Mouse (Mus musculus): Measurements from ENCODE around the gene Pcbp2.

Gene Pcbp2

DNA sequence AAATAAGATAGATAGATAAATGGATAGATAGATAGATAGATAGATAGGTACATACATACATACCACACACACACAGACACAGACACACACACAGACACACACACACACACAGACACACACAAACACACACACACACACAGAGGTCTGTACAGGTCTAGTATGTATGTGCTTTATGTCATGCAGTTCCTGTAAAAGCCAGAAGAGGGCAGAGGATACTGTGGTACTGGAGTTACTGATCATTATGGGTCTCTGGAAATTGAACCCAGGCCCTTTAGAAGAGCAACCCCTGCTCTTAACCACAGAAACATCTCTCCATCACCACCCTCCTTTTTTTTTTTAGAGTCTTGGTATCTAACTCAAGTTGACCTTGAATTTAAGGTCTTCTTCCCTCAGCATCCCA lies 6.7 kb upstream of the Pcbp2 start:
- peak; percentile 60 for DNase-seq (ENCODE audit: low spot score)

DNA sequence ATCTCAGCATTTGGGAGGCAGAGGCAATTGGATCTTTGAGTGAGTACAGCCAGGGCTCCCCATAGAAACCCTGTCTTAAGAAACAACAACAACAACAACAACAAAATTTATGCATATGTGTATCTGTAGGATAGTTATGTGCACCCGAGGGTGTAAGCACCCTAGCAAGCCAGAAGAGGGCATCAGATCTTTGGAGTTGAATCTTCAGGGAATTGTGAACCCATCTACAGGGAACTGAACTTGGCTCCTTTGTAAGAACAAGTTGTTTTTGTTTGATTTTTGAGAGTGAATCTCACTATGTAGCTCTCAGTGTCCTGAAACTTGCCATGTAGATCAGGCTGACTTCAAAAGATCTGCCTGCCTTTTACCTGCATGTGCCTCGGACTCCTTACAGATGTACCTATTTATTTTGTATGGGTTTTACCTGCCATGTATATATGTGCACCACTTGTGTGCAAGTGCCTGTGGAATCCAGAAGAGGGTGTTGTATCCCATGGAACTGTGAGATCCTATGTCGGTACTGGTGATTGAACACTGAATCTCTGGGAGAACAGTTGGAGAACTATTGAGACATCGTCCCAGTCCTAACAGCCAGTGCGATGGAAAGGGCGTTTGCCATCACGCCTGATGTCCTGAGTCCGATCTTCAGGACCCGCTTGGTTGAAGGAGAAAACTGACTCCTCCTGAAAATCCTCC lies 1.5 kb upstream of the Pcbp2 start:
- DNase-seq (ENCODE audit: low spot score), result no peak

DNA sequence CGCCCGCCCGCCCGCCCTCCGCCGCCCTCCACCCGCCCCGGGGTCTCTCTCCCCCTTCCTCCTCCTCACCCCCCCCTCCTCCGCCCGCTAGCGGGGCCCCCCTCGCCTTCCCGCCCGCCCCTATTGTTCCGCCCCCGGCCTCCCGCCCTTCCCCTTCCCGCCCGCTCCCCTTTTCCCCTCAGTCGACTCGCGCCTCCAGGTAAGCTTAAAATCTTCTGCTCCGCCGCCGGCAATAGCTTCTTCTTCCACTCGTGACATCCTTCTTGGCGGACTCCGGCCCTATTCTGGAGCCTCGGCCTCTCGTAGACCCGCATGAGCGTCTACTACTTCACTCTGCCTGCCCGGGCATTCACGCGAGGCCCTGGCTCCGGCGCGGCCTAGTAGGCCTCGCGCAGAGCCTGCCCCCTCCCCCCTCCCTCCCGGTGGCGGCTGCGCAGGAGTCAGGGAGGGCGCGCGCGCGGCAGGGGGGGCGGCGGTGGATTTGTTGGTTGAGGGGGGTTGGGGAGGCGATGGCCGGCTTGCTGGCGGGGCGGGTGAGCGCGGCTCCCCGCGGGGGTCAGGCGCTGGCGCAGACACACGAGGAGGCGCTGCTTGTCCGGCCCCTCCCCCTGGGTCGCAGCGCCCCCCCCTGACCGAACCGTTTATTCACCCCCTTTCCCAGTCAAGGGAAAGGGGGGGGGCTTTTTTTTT lies 411 bp downstream of the Pcbp2 start:
- peak; percentile 85 for DNase-seq (ENCODE audit: low spot score)

DNA sequence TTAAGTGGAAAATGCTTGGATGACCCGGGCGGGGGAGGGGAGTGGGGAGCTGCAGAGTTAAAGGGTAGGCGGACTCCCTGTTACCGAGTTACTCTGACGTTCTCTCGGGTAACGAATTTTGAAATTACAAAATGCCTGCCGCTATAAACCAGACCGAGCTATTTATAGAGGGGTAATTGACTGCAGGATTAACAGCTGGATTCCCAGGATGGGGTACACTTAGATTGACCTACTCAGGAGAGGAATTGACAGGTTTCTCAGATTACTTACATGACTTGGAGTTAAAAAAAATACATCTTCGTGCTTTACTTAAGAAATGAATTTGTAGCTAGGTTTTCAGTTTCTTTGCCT lies 931 bp downstream of the Pcbp2 start:
- no peak for DNase-seq (ENCODE audit: low spot score)

DNA sequence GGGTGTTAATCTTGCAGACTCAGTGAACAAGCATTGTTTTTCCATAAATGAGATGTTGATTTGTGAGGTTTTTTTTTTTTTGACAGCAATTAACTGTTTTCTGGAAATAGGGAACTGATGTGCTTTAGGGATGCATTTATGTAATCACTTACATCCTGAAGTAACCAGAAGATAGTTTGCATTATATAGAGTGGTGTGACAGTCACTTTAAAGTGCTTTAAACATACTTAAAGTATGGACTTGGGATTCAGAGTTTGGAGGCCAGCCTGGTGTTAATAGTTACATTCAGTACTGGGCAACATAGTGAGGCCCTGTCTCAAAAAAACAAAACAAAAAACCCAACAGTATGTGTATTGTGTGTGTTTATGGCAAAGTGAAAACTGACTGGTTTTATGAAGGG lies 1.4 kb downstream of the Pcbp2 start:
- no peak for DNase-seq (ENCODE audit: low spot score)

DNA sequence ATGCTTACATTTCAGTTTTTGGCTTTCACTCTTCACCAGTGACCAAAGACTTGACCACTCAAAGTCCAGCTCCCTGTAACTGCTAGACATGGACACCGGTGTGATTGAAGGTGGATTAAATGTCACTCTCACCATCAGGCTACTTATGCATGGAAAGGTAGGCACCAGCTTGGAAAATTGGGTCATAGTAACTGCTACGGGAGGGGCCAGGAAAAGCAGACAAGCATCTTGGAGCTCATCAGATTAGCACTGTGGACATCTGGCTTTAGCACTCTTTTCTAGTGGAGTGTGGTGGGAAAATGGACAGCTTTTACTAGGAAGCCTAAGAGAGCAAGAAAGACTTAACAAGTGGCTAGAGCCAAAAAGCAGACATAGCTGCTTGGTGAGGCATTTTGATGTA lies 2.9 kb downstream of the Pcbp2 start:
- no peak for DNase-seq (ENCODE audit: low spot score)

DNA sequence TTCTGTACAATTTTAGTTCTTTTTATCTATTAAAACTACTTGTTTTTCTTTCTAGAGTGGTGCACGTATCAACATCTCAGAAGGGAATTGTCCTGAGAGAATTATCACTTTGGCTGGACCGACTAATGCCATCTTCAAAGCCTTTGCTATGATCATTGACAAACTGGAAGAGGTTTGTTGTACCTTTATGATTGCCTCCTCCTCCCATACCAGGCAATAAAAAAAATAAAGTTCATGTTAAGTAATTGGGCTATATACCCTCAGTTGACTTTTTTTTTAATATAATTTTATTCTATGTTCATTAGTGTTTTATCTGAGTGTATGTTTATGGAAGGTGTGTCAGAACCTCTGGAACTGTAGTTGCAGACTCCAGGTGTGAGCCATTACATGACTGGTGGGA lies 4.2 kb downstream of the Pcbp2 start:
- no peak for DNase-seq (ENCODE audit: low spot score)

DNA sequence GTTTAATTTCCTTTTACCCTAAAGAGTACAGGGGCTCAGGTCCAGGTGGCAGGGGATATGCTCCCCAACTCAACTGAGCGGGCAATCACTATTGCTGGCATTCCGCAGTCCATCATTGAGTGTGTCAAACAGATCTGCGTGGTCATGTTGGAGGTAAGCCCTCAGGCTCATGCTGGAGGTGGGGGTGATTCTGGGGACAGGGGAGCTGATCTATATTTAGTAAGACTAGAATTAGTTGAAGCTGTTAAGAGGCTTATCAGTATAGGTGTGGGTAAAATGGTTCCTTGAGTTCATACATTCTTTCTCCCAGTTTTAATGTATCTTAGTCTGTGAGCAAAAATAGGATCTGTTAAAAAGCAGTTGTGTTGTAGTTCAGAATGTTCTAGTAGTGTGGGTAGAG lies 12.8 kb downstream of the Pcbp2 start:
- no peak for DNase-seq (ENCODE audit: low spot score)

DNA sequence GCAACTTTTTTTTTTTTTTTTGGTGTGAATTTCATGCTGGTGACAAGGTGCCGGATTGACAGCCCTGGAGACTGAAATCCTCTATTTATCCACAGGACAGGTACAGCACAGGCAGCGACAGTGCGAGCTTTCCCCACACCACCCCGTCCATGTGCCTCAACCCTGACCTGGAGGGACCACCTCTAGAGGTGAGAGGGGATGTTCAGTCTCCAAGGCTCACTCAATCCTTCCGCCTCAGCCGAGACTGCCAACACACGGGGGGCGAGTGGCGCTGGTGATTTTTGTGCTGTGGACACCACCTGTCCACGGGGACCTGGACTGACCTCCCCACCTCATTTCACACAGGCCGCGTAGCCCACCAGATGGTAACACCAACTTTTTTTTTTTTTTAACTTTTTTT lies 15.5 kb downstream of the Pcbp2 start:
- DNase-seq (ENCODE audit: low spot score), result no peak

DNA sequence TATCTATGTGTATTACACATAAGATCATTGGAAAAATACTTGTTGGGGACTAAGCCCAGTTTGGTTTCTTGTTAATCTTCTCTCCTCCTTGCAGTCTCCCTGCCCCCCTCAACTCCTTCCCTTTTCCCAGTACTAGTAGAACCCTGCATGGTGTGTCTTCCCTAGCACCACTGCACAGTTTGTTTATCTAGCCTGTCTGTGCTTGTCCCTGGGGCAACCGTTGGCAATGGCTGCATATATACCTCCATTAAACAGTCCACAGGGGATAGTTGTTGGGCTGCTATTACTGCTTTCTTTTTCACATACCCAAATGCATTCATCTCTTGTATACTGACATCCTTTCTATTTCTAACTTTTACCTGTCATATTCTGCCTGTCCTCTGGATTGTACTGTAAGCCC lies 17.3 kb downstream of the Pcbp2 start:
- DNase-seq (ENCODE audit: low spot score), result no peak

DNA sequence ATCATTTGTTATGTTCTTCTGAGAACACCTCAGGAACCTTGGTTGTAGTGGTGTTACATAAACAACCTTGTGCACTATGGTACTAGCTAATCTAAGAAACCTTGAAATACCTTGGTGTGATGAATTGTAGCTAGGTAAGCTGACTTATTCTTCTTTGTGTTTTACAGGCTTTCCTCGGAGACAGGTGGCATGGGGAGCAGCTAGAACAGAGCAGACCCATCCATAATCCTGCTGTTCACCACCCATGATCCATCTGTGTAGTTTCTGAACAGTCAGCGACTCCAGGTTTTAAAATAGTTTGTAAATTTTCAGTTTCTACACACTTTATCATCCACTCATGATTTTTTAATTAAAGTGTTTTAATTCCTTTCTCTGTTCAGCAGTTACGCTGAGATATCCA lies 28.0 kb downstream of the Pcbp2 start:
- no peak for DNase-seq (ENCODE audit: low spot score)

DNA sequence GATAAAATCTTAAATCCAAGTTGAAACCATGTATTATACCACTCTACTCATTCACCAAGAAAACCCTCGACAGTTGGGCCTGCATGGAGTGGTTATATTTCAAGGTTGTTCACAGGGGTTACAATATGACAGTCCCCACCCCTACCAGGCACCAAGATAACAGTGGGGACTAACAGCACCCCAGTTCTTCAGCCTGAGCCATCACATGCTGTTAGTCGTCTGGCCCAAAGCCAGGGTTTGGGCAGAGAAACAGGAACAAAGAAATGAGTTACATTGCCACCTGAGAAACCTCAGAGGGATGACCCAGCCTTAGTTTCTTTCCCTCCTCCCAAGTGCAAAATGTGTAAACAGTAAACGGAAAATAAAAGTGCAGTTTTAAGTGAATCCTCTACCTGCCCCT lies 29.0 kb downstream of the Pcbp2 start:
- DNase-seq (ENCODE audit: low spot score), result no peak

DNA sequence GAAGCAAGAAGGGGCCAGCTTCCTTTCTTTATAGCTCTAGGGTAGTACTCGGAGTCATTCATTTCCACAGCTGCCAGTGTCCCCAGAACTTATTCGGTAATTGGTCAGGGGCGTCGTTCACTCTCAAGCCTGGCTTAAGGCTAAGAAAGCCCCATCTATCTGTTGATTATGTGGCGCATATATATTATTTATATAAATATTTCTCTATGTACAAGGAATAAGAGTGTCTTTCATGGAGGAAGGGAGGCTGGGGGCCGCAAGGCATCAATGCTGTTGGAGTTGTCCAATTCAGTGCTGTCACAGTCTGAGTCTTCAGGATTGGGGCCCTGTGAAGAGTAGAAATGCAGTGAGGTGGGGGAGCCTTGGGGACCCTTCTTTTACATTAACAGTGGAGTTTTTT lies 29.5 kb downstream of the Pcbp2 start:
- no peak for DNase-seq (ENCODE audit: low spot score)

DNA sequence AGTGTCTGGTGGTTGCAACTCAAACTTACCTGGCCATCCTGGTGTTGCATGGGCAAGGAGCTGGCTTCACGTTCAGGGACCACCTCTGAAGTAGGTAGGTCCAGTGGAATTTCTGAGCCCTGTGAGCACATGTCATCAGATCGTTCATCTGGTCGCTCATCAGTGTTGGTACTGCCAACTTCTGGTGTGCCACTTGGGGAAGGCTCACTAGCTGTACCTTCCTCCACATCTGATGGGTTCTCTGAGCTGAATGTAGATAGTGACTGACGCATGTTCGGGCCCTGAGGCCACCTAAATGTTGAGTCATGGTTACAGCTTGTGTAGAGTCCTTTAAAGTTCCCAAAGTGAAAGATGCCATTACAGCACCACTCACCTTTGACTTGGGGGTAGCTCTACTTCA lies 30.1 kb downstream of the Pcbp2 start:
- no peak for DNase-seq (ENCODE audit: low spot score)

DNA sequence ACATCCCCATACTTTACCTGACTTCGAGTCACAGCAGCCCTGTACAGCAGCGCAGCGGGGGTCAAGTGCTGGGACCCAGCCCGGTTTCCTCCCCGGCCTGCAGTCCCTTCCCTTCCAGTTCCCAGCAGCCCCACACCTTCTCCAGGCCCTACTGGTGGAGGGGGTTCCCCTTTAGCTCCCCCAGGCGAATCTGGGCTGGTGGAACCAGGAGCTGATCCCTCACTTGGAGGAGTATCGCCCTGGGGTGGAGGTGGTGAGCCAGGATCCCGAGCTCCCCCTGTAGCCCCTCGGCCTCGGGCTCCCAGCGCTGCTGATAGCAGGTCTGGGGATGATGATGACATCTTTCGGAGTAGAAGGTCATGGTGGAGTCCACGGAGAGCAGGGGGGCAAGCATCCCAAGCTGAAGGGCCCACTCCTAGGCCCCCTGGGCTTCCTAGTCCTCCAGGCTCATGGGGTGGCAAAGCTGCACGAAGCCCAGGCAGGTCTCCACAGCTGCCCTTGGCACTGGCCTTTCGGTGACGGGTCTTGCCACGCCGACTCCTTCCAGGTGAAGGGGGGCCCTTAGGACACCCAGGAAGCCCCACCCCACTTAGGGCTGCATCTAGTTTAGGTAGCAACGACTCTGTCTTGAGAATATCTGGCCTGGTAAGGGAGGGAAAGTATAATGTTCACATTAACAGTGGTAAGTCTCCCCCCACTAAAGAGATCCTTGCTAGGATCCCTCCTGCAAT lies 30.9 kb downstream of the Pcbp2 start:
- DNase-seq (ENCODE audit: low spot score), result no peak

DNA sequence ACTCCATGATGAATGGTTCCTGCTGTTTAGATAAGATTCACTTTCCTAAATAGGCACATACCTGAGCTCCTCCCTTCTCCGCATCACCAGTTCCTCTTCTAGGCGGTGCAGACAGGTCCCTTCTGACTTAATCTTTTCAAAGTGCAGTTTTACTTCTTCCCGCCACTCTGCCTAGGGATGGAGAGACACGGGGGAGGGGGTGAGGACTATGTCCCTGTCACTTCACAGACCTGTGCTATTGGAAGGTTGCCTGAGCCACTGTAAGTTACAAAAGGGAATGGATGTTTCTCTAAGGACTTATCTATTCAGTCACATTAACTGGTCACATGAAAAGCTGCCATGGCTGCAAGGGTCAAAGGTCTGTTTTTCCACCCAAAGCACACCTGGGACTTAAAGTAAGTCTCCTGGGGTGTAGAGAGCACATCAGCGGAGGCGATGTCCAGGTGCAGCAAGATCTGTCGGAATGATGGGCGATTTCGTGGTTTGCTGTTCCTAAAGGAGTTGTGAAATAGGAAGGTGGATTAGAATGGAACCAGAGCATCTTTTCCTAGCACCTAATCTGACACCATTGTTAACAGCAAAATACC lies 32.0 kb downstream of the Pcbp2 start:
- no peak for DNase-seq (ENCODE audit: low spot score)

DNA sequence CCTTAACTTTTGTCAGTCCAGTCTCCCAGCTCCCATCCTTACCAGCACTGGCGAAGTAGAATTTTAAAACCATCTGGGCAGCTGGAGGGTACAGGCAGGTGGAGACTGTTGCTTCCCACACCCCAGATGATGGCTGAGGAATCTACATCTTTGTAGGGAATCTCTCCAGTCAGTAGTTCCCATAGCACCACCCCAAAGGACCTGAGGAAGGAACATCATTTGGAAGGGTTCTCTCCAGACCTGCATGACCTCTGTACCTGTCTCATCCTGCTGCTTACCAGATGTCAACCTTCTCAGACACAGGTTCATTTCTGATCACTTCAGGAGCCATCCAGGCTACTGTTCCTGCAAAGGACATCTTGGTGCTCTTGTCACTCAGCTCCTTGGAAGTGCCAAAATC lies 33.1 kb downstream of the Pcbp2 start, which contains the start of gene Gm10337:
Gm10337 (plus strand) TSS at position 276 of the 400 bp plus-strand sequence.
- DNase-seq (ENCODE audit: low spot score), result no peak

DNA sequence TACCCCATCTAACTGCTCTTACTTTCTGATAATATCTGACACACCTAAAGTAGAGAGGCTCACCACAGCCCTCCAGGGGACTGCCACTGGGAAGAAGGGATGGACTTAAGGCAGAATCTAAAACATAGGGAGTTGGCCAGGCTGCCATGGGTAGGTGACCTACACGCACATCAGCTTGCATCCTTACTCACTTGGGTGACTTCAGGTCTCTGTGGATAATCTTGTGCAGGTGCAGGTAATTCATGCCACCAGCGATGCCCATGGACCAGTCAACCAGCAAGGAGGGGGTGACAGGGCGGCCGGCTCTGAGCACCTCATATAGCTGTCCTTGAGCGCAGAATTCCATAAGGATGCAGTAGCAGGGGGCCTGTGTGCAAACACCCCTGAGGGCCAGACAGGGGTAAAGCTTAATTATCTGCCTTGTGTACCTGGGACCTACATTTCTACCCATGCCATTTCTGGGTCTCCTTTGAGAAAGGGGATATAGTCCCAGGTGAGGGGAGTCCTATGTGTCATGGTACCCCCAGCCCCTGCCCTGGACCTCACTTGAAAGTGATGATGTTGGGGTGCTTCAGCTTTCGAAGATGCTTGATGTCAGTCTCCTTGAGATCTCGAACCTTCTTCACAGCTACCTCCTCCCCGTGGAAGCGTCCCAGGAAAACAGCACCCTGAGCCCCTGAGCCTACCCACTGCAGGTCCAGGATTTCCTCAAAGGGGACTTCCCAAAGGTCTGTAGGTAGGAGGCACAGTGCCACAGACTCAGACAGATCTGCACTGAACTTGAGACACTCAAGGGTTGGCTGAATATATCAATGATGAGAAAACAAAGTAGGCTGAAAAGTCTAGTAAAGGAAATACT lies 33.8 kb downstream of the Pcbp2 start:
- no peak for DNase-seq (ENCODE audit: low spot score)

DNA sequence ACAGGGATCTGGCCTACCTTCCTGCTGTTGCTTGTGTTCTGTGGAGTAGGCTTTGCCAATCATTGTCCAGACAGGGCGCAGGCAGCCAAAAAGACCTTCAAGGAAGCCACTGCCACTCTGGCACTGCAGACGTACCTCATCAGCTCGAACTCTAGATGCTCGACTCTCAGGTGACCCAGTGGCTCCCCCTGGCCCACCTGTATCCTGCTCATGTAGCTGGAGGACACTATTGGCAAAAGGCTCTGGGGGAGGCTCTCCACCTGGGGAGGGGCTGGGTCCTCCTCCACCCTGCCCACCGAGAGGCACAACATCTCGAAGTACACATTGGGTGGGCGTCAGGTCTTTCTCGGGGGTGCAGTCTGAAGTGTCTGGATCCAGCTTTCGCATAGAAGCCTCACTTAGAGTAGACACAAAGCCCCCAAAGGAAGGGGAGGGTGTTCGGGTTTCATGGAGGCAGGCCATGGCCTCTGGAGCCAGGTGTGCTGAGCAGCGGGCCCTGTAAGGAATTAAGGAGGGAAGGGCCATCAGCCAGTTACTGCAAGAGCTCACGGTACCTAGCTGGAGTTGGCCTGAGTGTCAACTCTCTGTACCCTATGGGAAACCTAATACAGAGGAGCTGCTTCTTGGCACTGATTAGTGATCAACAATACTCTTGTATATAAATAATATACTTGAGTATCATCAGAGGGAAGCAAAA lies 34.9 kb downstream of the Pcbp2 start:
- DNase-seq (ENCODE audit: low spot score), result no peak

DNA sequence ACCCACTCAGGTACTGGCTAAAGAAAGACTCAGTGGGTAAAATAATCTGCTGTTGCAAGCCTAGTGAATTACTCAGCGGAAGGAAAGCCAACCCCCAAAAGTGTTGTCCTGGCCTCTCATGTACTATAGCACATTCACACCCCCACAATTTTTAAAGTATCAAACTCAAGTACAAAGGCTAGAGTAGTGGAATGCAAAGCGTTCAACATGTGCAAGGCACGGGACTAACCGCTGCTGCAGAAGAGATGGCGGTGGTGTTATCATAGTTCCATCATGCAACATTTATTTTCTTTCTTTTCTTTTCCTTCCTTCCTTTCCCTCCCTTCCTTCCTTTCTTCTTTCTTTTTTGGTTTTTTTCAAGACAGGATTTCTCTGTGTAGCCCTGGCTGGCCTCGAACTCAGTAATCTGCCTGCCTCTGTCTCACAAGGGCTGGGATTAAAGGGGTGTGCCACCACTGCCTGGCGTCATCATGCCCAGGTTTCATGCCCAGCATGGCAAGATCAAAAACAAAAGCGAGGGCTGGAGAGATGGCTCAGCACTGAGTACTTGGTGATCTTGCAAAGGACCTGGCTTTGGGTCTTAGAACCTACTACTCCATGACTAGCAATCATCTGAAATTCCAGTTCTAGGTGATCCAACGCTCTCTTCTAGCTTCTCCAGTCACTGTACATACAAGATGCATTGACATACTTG lies 35.6 kb downstream of the Pcbp2 start:
- DNase-seq (ENCODE audit: low spot score), result no peak

DNA sequence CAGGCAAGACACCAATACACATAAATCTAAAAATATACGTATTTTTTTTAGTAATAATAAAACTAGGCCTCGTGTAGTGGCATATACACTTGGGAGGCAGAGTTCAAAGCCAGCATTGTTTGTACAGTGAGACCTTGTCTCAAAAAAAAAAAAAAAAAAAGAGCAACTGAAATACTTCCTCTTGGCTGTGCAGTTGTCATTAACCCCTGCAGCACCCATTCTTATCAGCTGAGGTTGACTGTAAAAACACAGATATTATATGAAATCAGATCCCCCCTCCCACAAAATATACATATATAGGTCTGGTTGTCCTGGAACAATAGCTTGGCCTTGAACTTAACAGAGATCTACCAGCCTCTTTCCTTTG lies 36.1 kb downstream of the Pcbp2 start:
- DNase-seq (ENCODE audit: low spot score), result no peak
